ENCODE assay signal across 11 mouse cellular contexts in genomic region chr6:72533555-72533954, GRCm38 (mm10). TPM values are rescaled to one million over a fixed set of nuclear protein-coding genes. Genes with fewer than 3 reads are reported as not detected.
DNase-seq lines count a peak whose midpoint lies in the region; ATAC-seq and TF ChIP-seq lines count a peak whose summit lies in the region.
"Not testable (repeated sequence)": the region's sequence is repeated elsewhere in the genome, so short reads cannot be mapped to it uniquely, and the experiment has no call there.
"Had no signal": no experiment of that assay in that cellular context is flagged by ENCODE, and none has a peak within 500 bp of the region (broad histone marks: within the 10 kb centered on the region; RNA-seq: fewer than 3 reads in every experiment).

No protein-coding gene starts in this region.

- peak; percentile 50; the same call in 1 of the 2 replicates for ATAC-seq in embryonic facial prominence, embryonic 12.5 days (ENCODE audit: insufficient number of reproducible peaks, insufficient read depth, low FRiP score, low TSS enrichment)
- peak; percentile 19; the same call in 1 of the 2 replicates for ATAC-seq in forebrain, embryonic 14.5 days
- ATAC-seq in heart, postnatal 0 days (ENCODE audit: insufficient read depth, low read depth): peak; percentile 49
- ATAC-seq in hindbrain, embryonic 15.5 days (ENCODE audit: low FRiP score, low read depth): not testable (repeated sequence)
- ATAC-seq in kidney, embryonic 16.5 days (ENCODE audit: low FRiP score, low TSS enrichment): peak; percentile 32
- peak; percentile 72 for ATAC-seq in limb, embryonic 13.5 days (ENCODE audit: low FRiP score, low read depth)
- 0 out of 2 replicates have a peak, but pooled peaks have one; percentile 14 for ATAC-seq in midbrain, embryonic 13.5 days
- ATAC-seq in stomach, embryonic 16.5 days (ENCODE audit: insufficient read depth, low FRiP score): 0 out of 2 replicates have a peak, but pooled peaks have one; percentile 31

- H3K9me3 ChIP-seq in embryonic facial prominence, embryonic 12.5 days; forebrain, embryonic 14.5 days (replicated peaks; ENCODE audit: control insufficient read depth, low read length); heart, postnatal 0 days (replicated peaks; ENCODE audit: control insufficient read depth, low read length); hindbrain, embryonic 15.5 days; kidney, embryonic 16.5 days (ENCODE audit: low read length); limb, embryonic 13.5 days; midbrain, embryonic 13.5 days; stomach, embryonic 16.5 days (replicated peaks; ENCODE audit: control insufficient read depth, low read length): not testable (repeated sequence)

- peaks cover 23% of the 10 kb centered on the region for H3K4me1 ChIP-seq in embryonic facial prominence, embryonic 12.5 days
- H3K4me1 ChIP-seq in forebrain, embryonic 14.5 days (ENCODE audit: control insufficient read depth, insufficient read depth, low read length); heart, postnatal 0 days (ENCODE audit: control insufficient read depth, insufficient read depth); stomach, embryonic 16.5 days (ENCODE audit: control insufficient read depth, insufficient read depth, low read length): not testable (repeated sequence)
- peaks cover 24% of the 10 kb centered on the region for H3K4me1 ChIP-seq in hindbrain, embryonic 15.5 days (replicated peaks)
- H3K4me1 ChIP-seq in kidney, embryonic 16.5 days (ENCODE audit: insufficient read depth, low read length): peaks cover 17% of the 10 kb centered on the region
- peaks cover 35% of the 10 kb centered on the region for H3K4me1 ChIP-seq in limb, embryonic 13.5 days
- H3K4me1 ChIP-seq in midbrain, embryonic 13.5 days (replicated peaks): peaks cover 20% of the 10 kb centered on the region

- DNase-seq in forebrain, embryonic 14.5 days (ENCODE audit: low spot score): not testable (repeated sequence)
- DNase-seq in heart, postnatal 0 days (ENCODE audit: low spot score): peak; percentile 36

- not testable (repeated sequence) for H3K36me3 ChIP-seq in embryonic facial prominence, embryonic 12.5 days; forebrain, embryonic 14.5 days (ENCODE audit: control insufficient read depth, insufficient read depth, low read length); heart, postnatal 0 days (replicated peaks; ENCODE audit: control insufficient read depth, insufficient read depth, low read length); hindbrain, embryonic 15.5 days; kidney, embryonic 16.5 days (ENCODE audit: insufficient read depth, low read length); limb, embryonic 13.5 days; midbrain, embryonic 13.5 days; stomach, embryonic 16.5 days (ENCODE audit: control insufficient read depth, insufficient read depth, low read length)

- H3K4me2 ChIP-seq in embryonic facial prominence, embryonic 12.5 days (replicated peaks); forebrain, embryonic 14.5 days (ENCODE audit: low read length); heart, postnatal 0 days (ENCODE audit: low read depth, low read length); hindbrain, embryonic 15.5 days; kidney, embryonic 16.5 days (replicated peaks; ENCODE audit: low read depth, low read length); limb, embryonic 13.5 days (replicated peaks); midbrain, embryonic 13.5 days (replicated peaks); stomach, embryonic 16.5 days (ENCODE audit: low read depth, low read length): not testable (repeated sequence)

- H3K4me3 ChIP-seq in embryonic facial prominence, embryonic 12.5 days; forebrain, embryonic 14.5 days (ENCODE audit: low read depth, low read length); heart, postnatal 0 days (ENCODE audit: low read depth, low read length); hindbrain, embryonic 15.5 days; kidney, embryonic 16.5 days (ENCODE audit: low read length); limb, embryonic 13.5 days; midbrain, embryonic 13.5 days (replicated peaks); stomach, embryonic 16.5 days (replicated peaks; ENCODE audit: low read length): not testable (repeated sequence)

- not testable (repeated sequence) for TF ChIP-seq CTCF in heart, postnatal 0 days (IDR thresholded peaks at IDR 0.05; ENCODE audit: low read depth)

- not testable (repeated sequence) for H3K27me3 ChIP-seq in embryonic facial prominence, embryonic 12.5 days; forebrain, embryonic 14.5 days (replicated peaks; ENCODE audit: control insufficient read depth, insufficient read depth, low read length); heart, postnatal 0 days (ENCODE audit: control insufficient read depth, insufficient read depth, low read length); hindbrain, embryonic 15.5 days; kidney, embryonic 16.5 days (ENCODE audit: insufficient read depth, low read length); limb, embryonic 13.5 days; midbrain, embryonic 13.5 days; stomach, embryonic 16.5 days (ENCODE audit: control insufficient read depth, insufficient read depth, low read length)

- 28% methylated on average over 1 of the region's 1 CpGs for WGBS in embryonic facial prominence, embryonic 12.5 days
- WGBS in forebrain, embryonic 14.5 days: 38% methylated on average over 1 of the region's 1 CpGs
- 24% methylated on average over 1 of the region's 1 CpGs for WGBS in heart, postnatal 0 days
- 54% methylated on average over 1 of the region's 1 CpGs for WGBS in hindbrain, embryonic 15.5 days
- WGBS in kidney, embryonic 16.5 days: 37% methylated on average over 1 of the region's 1 CpGs
- WGBS in limb, embryonic 13.5 days: 47% methylated on average over 1 of the region's 1 CpGs
- 31% methylated on average over 1 of the region's 1 CpGs for WGBS in midbrain, embryonic 13.5 days
- 21% methylated on average over 1 of the region's 1 CpGs for WGBS in stomach, embryonic 16.5 days

- not testable (repeated sequence) for H3K9ac ChIP-seq in embryonic facial prominence, embryonic 12.5 days; forebrain, embryonic 14.5 days (ENCODE audit: low read length); heart, postnatal 0 days (replicated peaks; ENCODE audit: low read depth, low read length); hindbrain, embryonic 15.5 days; kidney, embryonic 16.5 days (replicated peaks; ENCODE audit: low read length); limb, embryonic 13.5 days; midbrain, embryonic 13.5 days (replicated peaks); stomach, embryonic 16.5 days (ENCODE audit: low read length)

- H3K27ac ChIP-seq in embryonic facial prominence, embryonic 12.5 days: peak overlapping the region; percentile 54
- not testable (repeated sequence) for H3K27ac ChIP-seq in forebrain, embryonic 14.5 days (ENCODE audit: low read depth, low read length); heart, postnatal 0 days (ENCODE audit: low read depth); kidney, embryonic 16.5 days (ENCODE audit: low read length); limb, embryonic 13.5 days
- peak overlapping the region; percentile 30; the same call in 1 of the 2 replicates for H3K27ac ChIP-seq in hindbrain, embryonic 15.5 days (replicated peaks)
- peak overlapping the region; percentile 35; the same call in 1 of the 2 replicates for H3K27ac ChIP-seq in midbrain, embryonic 13.5 days
- H3K27ac ChIP-seq in stomach, embryonic 16.5 days (ENCODE audit: low read length): 0 out of 2 replicates have a peak overlapping the region, but pooled peaks have one; percentile 7

- not testable (repeated sequence) for TF ChIP-seq EP300 in heart, postnatal 0 days (IDR thresholded peaks at IDR 0.05; ENCODE audit: low read depth)

RNA-seq across cellular contexts. Expression of gene Capg, which starts 10.6 kb away (rescaled TPM):
- 25.9 and 28.0 TPM in 2 replicates for polyA plus RNA-seq in embryonic facial prominence, embryonic 12.5 days (2016; fragmentation: Nextera tagmentation; extraction: Ambion mirVana)
- polyA plus RNA-seq in forebrain, embryonic 14.5 days (2014; fragmentation: Nextera tagmentation; extraction: Ambion mirVana): 6.0 and 6.3 TPM in 2 replicates
- total RNA-seq in heart, postnatal 0 days (2014; rRNA removed; ENCODE audit: low replicate concordance): 25.1 and 53.6 TPM in 2 replicates
- 24.9 and 25.9 TPM in 2 replicates for polyA plus RNA-seq in heart, postnatal 0 days (2015; fragmentation: Nextera tagmentation; extraction: Ambion mirVana)
- polyA plus RNA-seq in hindbrain, embryonic 15.5 days (2015; fragmentation: Nextera tagmentation; extraction: Ambion mirVana): 8.0 and 9.3 TPM in 2 replicates
- polyA plus RNA-seq in kidney, embryonic 16.5 days (2015; fragmentation: Nextera tagmentation; extraction: Ambion mirVana): 83.1 and 94.3 TPM in 2 replicates
- polyA plus RNA-seq in limb, embryonic 13.5 days (2015; fragmentation: Nextera tagmentation; extraction: Ambion mirVana): 35.8 and 41.3 TPM in 2 replicates
- polyA plus RNA-seq in midbrain, embryonic 13.5 days (2015; fragmentation: Nextera tagmentation; extraction: Ambion mirVana): 5.3 and 5.7 TPM in 2 replicates
- polyA plus RNA-seq in stomach, embryonic 16.5 days (2015; fragmentation: Nextera tagmentation; extraction: Ambion mirVana): 142 and 180 TPM in 2 replicates

RNA-seq across cellular contexts. Expression of gene Sh2d6, which starts 12.0 kb away (rescaled TPM):
- polyA plus RNA-seq in embryonic facial prominence, embryonic 12.5 days (2016; fragmentation: Nextera tagmentation; extraction: Ambion mirVana): not detected in 2 replicates
- 0.60 TPM in 1 of 2 replicates, not detected in the other for polyA plus RNA-seq in forebrain, embryonic 14.5 days (2014; fragmentation: Nextera tagmentation; extraction: Ambion mirVana)
- not detected in 2 replicates for total RNA-seq in heart, postnatal 0 days (2014; rRNA removed; ENCODE audit: low replicate concordance)
- not detected in 2 replicates for polyA plus RNA-seq in heart, postnatal 0 days (2015; fragmentation: Nextera tagmentation; extraction: Ambion mirVana)
- 0.26 and 0.63 TPM in 2 replicates for polyA plus RNA-seq in hindbrain, embryonic 15.5 days (2015; fragmentation: Nextera tagmentation; extraction: Ambion mirVana)
- 0.17 TPM in 1 of 2 replicates, not detected in the other for polyA plus RNA-seq in kidney, embryonic 16.5 days (2015; fragmentation: Nextera tagmentation; extraction: Ambion mirVana)
- 0.15 and 0.28 TPM in 2 replicates for polyA plus RNA-seq in limb, embryonic 13.5 days (2015; fragmentation: Nextera tagmentation; extraction: Ambion mirVana)
- polyA plus RNA-seq in midbrain, embryonic 13.5 days (2015; fragmentation: Nextera tagmentation; extraction: Ambion mirVana): 1.5 TPM in 2 replicates
- polyA plus RNA-seq in stomach, embryonic 16.5 days (2015; fragmentation: Nextera tagmentation; extraction: Ambion mirVana): 0.21 and 0.24 TPM in 2 replicates
- total RNA-seq: monocyte, adult 5-6 weeks had no signal
- polyA plus RNA-seq: kidney, embryonic 14.5 days; liver, embryonic 12.5 days had no signal
